Mouse (Mus musculus): ENCODE measurements around the gene Msi1.

The Msi1 gene

DNA sequence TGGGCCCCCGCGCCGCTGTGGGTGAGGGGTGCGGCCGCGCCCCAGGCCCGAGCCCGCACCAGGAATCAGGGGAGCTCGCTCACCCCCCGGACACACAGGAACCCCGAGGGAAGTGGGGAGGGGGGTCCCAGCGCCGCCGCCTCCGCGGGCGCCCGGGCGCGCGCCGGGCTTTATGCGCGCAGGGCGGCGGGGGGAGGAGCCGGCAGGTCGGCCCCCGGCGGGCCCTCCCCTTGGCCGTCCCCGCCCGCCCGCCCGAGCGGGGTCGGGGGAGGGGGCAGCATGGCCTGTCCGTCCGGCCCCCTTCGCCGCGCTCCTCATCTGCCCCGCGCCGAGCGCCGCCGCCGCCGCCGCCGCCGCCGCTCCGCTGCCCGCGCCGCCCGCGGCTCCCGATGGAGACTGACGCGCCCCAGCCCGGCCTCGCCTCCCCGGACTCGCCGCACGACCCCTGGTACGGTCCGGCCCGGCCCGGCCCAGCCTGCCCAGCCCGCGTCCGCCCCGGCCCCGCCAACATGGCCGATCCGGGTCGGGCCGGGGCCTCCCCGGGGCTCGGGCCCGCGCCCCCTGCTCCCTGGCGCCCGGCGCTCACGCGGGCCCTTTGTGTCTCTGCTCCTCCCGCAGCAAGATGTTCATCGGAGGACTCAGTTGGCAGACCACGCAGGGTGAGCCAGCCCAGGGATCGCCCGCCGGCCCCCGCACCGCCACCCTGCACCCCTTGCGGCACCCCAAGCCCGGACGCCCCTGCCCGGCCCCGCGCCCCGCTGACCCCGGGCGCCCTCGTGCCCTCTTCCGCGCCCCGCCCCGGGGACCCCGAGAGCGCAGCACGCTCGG lies at the start of gene Msi1:
TSS of gene Msi1 (plus strand) at position 241 of the 828 bp plus-strand sequence.
- no peak for DNase-seq (ENCODE audit: low spot score)

DNA sequence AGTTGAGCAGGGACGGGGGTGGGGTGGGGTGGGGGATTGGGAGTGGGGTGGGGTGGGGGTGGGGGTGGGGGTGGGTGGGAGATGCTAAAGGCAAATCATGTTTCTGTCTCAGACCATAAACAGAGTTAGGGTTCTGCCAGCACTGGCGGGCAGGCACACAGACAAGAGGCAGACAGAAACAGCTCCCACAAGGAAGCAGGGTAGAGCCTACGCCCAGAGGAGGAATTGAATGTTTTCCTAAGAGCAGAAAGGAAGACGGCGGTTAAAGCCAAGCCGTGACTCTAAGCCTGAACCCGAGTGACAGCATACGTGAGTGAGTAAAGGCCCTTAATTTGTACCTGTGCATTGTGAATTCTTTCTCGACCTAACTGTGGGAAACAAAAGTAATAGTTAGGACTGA lies 37.5 kb upstream of the Msi1 start:
- DNase-seq (ENCODE audit: low spot score): no peak

GRCm38 (mm10) chr5:115392969-115393368 lies 36.4 kb upstream of the Msi1 start:
- DNase-seq (ENCODE audit: low spot score): no peak

- no peak for DNase-seq (ENCODE audit: low spot score)
Measured at GRCm38 (mm10) chr5:115394223-115394622, 35.2 kb upstream of the Msi1 start.

DNA sequence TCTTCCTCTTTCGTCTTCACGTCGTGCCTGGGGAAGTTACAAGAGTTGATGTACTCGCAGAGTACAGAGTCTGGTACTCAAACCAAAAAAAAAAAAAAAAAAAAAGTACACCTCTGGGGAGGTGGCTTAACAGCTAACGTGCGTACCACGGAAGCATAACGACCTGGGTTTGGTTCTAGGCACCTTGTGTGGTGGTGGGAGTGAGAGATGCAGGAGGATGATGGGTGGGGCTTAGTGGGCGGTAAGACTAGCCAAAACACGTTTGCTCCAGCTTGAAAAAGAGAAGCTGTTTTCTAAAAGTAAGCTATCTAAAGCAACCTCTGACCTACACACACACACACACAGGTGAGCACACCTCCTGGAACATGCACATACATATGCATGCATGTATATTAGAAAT lies 34.6 kb upstream of the Msi1 start:
- no peak for DNase-seq (ENCODE audit: low spot score)

DNA sequence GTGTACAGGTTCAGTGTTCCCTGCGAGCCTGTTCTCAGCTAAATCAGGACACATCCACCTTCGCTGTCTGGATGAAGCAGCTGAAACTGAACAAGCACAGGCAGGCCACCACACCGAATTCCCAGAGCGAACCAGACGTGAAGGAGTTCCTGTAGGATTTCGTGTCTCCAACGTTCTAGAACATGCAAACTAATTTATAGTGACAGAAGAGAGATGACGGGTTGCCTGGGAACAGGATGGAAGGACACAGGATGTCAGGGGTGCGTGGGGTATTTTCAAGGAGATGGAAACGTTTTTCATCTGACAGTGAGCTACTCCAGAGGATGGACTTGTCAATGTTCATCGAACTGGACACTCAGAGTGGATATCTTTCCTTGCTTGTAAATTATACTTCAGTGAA lies 32.7 kb upstream of the Msi1 start:
- DNase-seq (ENCODE audit: low spot score): no peak

GRCm38 (mm10) chr5:115397839-115398780 lies 31.3 kb upstream of the Msi1 start:
- DNase-seq (ENCODE audit: low spot score): no peak

DNA sequence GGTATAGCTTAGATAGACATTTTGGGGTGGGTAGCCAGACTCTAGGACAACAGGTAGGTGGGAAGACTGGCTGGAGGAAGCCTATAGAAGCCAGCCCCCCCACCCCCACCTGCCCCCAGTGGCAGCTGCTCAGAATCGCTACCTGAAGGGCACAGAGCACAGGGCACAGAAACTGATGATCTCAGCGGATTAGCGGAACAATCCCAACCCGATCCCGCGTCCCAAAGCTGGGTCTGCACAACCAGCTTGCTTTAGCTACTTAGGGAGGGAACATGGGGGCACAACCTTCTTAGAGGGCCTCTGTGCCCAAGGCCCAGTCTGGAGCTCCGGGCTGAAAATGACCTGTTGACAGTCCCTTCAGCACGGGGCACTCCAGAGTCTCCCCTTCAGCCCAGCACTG lies 27.3 kb upstream of the Msi1 start:
- DNase-seq (ENCODE audit: low spot score): no peak

DNA sequence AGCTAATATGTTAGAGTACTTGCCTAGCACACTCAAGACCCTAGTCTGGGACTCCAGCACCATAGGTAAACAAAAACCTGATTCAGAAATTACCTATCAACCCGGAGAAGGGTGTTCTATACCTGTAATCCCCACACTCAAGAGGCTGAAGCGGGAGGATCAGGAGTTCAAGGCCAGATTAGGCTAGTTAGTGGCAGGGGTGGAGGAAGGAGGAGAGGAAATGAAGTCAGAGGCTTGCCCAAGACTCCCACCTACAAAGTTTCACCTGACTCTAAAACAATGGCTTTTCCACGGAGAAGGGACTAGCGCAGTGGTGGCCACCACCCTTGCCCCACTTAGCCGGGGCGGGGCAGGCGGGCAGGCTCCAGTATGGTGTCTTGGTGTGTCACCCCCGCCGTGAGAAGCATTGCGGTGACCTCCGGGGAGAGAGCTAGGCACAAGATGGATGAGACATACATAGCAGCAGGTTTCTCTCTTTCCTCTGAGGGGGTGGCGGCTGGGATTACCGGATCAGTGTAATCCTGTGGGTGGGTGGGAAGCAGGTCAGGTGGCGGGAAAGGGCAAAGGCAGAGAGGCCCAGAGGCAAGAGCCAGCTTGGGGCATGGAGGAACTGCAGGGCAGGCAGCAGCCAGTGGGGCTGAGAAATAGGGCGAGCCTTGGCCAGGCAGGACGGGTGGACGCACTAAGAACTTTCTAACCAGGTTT lies 25.8 kb upstream of the Msi1 start:
- no peak for DNase-seq (ENCODE audit: low spot score)

DNA sequence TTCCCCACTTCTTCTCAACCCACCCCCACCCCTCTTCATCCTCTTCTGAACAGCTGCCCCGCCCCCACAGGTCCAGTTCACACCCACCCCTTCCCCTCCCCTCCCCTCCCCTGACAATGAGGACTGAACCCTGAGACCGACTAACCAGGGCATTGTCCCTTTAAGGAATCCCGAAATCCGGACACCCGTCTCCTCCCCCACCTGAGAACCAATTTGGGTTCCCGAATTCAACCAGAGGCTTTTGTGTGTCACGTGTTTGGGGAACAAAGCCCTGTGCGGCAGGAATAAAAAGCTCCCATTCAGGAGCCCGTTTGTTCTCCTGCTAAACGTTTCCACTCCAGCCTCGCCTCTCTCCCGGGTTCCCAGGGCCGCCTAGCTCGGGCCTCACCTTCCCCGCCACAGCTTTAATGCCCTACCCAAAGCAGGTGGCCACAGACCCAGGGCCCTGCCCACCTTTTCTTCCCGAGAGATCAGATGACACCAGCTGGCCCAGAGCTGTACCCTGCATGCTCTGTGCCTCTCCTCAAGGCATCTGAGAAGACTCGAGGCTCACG lies 25.1 kb upstream of the Msi1 start:
- no peak for DNase-seq (ENCODE audit: low spot score)

- no peak for DNase-seq (ENCODE audit: low spot score)
Measured at GRCm38 (mm10) chr5:115405205-115405604, 24.2 kb upstream of the Msi1 start.

DNA sequence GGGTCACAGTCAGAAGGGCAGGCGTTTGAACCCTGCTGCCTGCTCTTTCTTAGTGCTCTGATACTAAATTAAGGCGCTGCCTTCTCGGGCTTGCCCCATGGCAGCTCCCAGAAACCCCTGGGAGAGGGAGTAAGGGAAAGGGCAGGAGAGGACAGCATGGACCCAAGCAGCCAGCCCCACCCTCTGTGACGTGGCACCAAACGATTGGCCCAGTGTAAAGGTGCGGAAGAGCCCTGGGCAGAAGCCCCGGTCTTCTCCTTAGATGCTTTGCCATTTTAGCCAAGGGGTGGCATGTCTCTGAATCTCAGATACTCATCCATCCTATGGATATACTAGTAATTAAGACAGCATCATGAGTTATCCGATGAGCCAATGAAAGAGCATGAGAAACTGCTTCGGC lies 21.3 kb upstream of the Msi1 start:
- peak; percentile 4 for DNase-seq (ENCODE audit: low spot score)

DNA sequence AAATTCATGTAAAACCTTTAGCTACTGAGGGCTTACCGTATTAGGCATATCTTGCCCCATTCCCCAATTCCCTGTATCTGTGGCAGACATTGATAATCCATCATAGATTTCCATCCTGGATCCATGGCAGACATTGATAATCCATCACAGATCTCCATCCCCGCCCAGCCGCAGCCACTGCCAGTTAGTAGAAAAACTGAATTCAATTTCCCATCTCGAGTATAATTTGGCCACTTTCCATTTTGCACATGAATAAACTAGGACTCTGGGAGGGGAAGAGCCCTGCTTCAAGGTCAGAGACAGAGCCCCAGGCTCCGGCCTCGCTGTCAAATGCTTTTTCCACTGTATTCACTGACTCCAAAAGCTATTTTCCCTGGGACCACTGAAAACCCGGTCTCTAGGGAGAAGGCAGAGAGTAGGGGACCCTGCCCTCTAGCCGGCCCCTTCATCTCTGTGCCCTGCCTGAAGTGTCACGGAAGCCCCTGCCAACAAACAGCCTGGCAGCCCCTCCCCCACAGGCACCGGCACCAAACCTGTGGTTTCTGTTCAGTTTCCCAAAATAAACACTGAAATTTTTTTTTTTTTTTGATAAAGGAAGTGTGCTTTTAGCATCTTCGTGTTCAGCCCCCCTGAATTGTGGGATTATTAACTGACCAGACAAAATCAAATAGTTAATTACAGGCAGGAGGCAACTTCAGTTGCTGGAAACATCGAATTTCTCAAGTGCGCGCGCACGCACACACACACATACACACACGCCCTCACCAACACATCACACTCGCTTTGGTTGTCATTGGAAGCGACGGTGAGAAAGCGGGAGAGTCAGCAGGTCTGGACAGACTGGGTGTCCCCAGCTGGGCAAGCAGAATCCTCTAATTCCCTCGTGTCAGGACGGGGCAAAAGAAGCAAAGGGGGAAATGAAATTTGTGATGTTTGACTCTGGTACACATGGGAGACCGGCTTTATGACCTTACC lies 14.0 kb upstream of the Msi1 start:
- DNase-seq (ENCODE audit: low spot score): no peak

GRCm38 (mm10) chr5:115428831-115429358 lies 504 bp upstream of the Msi1 start:
- DNase-seq (ENCODE audit: low spot score): no peak

DNA sequence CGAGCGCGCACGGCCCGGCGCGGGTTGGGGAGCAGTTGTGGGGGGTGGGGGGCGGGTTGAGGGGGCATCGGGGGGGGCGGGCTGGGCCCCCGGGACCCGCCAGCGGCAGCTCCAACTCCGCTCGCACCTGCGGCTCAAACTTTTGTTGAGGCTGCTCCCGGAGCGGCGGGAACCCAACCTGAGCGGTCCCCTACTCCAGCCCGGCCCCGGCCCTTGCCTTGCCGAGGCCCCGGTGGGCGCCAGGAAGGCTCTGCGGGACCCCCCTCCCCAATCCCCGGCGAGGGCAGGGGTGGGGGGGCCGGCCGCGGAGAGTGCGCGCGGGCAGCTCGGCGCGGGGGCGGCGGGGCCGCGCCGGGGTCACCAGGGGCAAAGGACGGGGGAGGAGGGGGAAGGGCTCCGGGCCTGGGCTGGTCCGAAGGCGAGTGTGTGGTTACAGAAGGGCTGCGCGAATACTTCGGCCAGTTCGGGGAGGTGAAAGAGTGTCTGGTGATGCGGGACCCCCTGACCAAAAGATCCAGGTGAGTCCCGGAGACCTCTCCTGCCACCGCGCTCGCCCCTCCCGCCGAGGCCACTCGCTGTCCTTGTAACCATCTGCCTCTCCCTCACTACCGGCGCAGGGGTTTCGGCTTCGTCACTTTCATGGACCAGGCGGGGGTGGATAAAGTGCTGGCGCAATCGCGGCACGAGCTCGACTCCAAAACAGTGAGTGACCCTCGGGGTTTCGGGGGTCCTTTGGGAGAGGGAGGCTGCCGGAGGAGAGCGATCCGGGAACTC lies 975 bp downstream of the Msi1 start:
- no peak for DNase-seq (ENCODE audit: low spot score)

DNA sequence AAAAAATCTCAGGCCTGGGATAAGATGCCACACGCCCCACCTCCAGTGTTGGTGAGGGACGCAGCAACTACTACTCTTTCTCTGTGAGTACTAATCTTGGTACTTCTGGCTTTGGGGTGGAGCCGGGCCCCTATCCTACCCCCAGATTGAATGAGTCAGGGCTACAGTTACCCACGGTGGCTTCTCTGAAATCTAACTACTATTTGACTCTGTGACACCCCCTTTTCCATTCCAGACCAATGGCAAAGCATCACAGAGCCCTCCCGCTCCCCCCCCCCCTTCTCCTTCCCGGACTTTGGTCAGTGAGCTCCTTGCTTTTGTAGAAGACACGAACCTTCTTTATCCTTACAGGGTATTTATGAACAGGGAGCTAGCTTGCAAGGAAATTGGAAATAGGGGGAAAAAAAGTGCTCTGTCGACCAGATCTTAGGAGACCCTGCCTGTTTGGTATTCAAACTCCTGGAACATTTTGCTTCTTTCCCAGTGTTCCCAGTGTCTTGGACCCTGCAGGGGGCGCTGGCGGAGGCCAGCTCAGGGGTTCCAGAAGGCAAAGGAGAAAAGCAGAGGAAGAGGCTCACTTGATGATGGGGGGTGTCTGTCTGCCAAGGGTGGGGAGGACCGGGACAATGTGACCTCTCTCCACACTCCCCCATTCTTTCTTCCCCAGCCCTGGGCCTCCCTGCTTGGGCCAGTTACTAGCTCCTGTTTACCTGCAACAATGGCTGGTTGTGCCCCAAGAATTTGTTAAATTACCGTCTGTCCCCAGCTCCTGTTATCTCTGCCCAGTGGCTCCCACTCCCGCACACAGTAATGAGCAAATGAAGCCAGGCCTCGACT lies 1.9 kb downstream of the Msi1 start:
- DNase-seq (ENCODE audit: low spot score): no peak

- DNase-seq (ENCODE audit: low spot score): no peak
Measured at GRCm38 (mm10) chr5:115431898-115432259, 2.5 kb downstream of the Msi1 start.

- DNase-seq (ENCODE audit: low spot score): no peak
Measured at GRCm38 (mm10) chr5:115432395-115432794, 3.0 kb downstream of the Msi1 start.

DNA sequence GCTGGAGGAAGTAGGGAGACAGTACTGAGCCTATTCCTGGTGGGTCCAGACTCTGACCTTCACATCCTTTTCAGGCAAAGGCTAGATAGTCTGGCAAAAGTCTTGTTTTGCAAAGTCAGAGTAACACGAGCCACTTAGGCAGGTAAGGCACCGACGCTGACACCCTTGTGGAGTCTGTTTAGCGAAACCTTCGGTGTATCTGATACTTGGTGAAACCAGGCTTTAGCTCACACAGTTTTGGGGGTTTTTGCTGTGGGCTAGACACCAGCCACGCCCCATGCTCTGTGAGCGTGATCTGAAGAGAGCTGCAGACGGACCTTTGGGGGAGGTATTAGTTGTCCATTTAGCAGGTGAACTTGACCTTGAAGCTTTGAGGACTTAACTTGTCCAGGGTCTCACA lies 3.8 kb downstream of the Msi1 start:
- DNase-seq (ENCODE audit: low spot score): no peak
